Mouse (Mus musculus) MEL (cell line): ENCODE data around the gene March5. TPM values are rescaled to one million over a fixed set of nuclear protein-coding genes. Genes with fewer than 3 reads are reported as not detected.
A peak's percentile ranks its signal among the peaks of the same experiment; 100 is the strongest.
"Not testable (repeated sequence)": the region's sequence is repeated elsewhere in the genome, so short reads cannot be mapped to it uniquely, and the experiment has no call there.

Source experiments
- DNase-seq: peaks from one replicate; pipeline ENCODE4 v3.0.0; 2011; ENCODE audit warnings: low read depth, low spot score
- H3K27ac ChIP-seq: 2 replicates; pipeline ENCODE4 v1.5.1; 2012; ENCODE audit warnings: low read depth, mild to moderate bottlenecking, control low read depth, low read length, moderate library complexity; ENCODE audit not compliant: control insufficient read depth
- H3K27me3 ChIP-seq, 2 experiments: fragments of 150-350 bp in 1 of 2; sonication (generic) in 1 of 2; 2 replicates each; pipeline ENCODE4 v1.6.1; 2012; ENCODE audit warnings: low read length in 2 of 2, mild to moderate bottlenecking in 2 of 2, improper control_type of control experiment in 1 of 2, moderate library complexity in 1 of 2; ENCODE audit not compliant: insufficient read depth in 2 of 2, control insufficient read depth in 1 of 2
- H3K36me3 ChIP-seq, 2 experiments: 2 replicates each; pipeline ENCODE4 v1.6.1; 2012 to 2014; ENCODE audit warnings: low read length in 2 of 2, improper control_type of control experiment in 1 of 2, inconsistent platforms in 1 of 2, mild to moderate bottlenecking in 1 of 2; ENCODE audit not compliant: insufficient read depth in 2 of 2, control insufficient read depth in 1 of 2
- H3K4me1 ChIP-seq, 2 experiments: fragments of 150-350 bp in 1 of 2; sonication (generic) in 1 of 2; 2 replicates each; pipeline ENCODE4 v1.6.1; 2012; ENCODE audit warnings: low read length in 2 of 2, improper control_type of control experiment in 1 of 2, mild to moderate bottlenecking in 1 of 2; ENCODE audit not compliant: insufficient read depth in 2 of 2, control insufficient read depth in 1 of 2
- H3K4me3 ChIP-seq, 2 experiments: fragments of 150-350 bp in 1 of 2; sonication (generic) in 1 of 2; 2 replicates each; pipeline ENCODE4 v1.5.1; 2012; ENCODE audit warnings: low read depth in 2 of 2, low read length in 2 of 2, mild to moderate bottlenecking in 2 of 2, moderate library complexity in 2 of 2, control low read depth in 1 of 2, improper control_type of control experiment in 1 of 2; ENCODE audit not compliant: control insufficient read depth in 1 of 2, insufficient read depth in 1 of 2
- H3K79me2 ChIP-seq: 2 replicates; pipeline ENCODE4 v1.6.1; 2012; ENCODE audit warnings: mild to moderate bottlenecking, low read length, moderate library complexity; ENCODE audit not compliant: control insufficient read depth, poor library complexity, insufficient read depth
- H3K9ac ChIP-seq: 2 replicates; pipeline ENCODE4 v1.6.1; 2012; ENCODE audit warnings: low read depth, mild to moderate bottlenecking, control low read depth, low read length, moderate library complexity; ENCODE audit not compliant: control insufficient read depth, poor library complexity, severe bottlenecking
- H3K9me3 ChIP-seq: fragments of 150-350 bp; sonication (generic); replicated peaks from 2 replicates; pipeline ENCODE4 v1.6.1; 2012; ENCODE audit warnings: mild to moderate bottlenecking, low read length, improper control_type of control experiment, moderate library complexity; ENCODE audit not compliant: insufficient read depth
- CTCF ChIP-seq, 3 experiments: IDR thresholded peaks in 2 of 3; conservative IDR thresholded peaks in 1 of 3; 2 replicates each; pipeline ENCODE4 v1.5.1; 2011 to 2012; ENCODE audit warnings: low read length in 3 of 3, low read depth in 2 of 3, mild to moderate bottlenecking in 2 of 3, improper control_type of control experiment in 1 of 3, inconsistent platforms in 1 of 3, mixed read lengths in 1 of 3, moderate library complexity in 1 of 3; ENCODE audit not compliant: control insufficient read depth in 1 of 3, insufficient read depth in 1 of 3, poor library complexity in 1 of 3, severe bottlenecking in 1 of 3
- E2F4 ChIP-seq: IDR thresholded peaks from 2 replicates; pipeline ENCODE4 v1.6.1; 2011; ENCODE audit warnings: low read depth, low read length, improper control_type of control experiment, borderline replicate concordance
- EP300 ChIP-seq, 2 experiments: IDR thresholded peaks; 2 replicates each; pipeline ENCODE4 v1.6.1; 2011; ENCODE audit warnings: improper control_type of control experiment in 2 of 2, low read length in 2 of 2, low read depth in 1 of 2, mild to moderate bottlenecking in 1 of 2
- ETS1 ChIP-seq: IDR thresholded peaks from 2 replicates; pipeline ENCODE4 v1.6.1; 2012; ENCODE audit warnings: low read depth, mild to moderate bottlenecking, inconsistent platforms, low read length, improper control_type of control experiment, moderate library complexity
- GATA1 ChIP-seq: IDR thresholded peaks from 2 replicates; pipeline ENCODE4 v1.6.1; 2011; ENCODE audit warnings: low read depth, low read length, improper control_type of control experiment
- JUND ChIP-seq: IDR thresholded peaks from 2 replicates; pipeline ENCODE4 v1.6.1; 2011; ENCODE audit warnings: low read depth, mild to moderate bottlenecking, improper control_type of control experiment, low read length
- MAFK ChIP-seq: IDR thresholded peaks from 2 replicates; pipeline ENCODE4 v1.6.1; 2011; ENCODE audit warnings: low read depth, mild to moderate bottlenecking, low read length, improper control_type of control experiment, borderline replicate concordance
- MAX ChIP-seq: IDR thresholded peaks from 2 replicates; pipeline ENCODE4 v1.6.1; 2011; ENCODE audit warnings: low read length, improper control_type of control experiment
- MXI1 ChIP-seq: IDR thresholded peaks from 2 replicates; pipeline ENCODE4 v1.6.1; 2011; ENCODE audit warnings: mild to moderate bottlenecking, low read depth, low read length, improper control_type of control experiment
- MYB ChIP-seq: IDR thresholded peaks from 2 replicates; pipeline ENCODE4 v1.6.1; 2011; ENCODE audit warnings: mild to moderate bottlenecking, low read depth, low read length, improper control_type of control experiment
- POLR2AphosphoS2 ChIP-seq: IDR thresholded peaks from 2 replicates; pipeline ENCODE4 v1.6.1; 2011; ENCODE audit warnings: low read length, improper control_type of control experiment
- POLR2AphosphoS5 ChIP-seq: IDR thresholded peaks from 2 replicates; pipeline ENCODE4 v1.6.1; 2012; ENCODE audit warnings: low read depth, borderline replicate concordance, mild to moderate bottlenecking, inconsistent platforms, low read length, moderate library complexity, mixed read lengths
- RCOR1 ChIP-seq: IDR thresholded peaks from 2 replicates; pipeline ENCODE4 v1.6.1; 2012; ENCODE audit warnings: low read depth, mild to moderate bottlenecking, inconsistent platforms, low read length, improper control_type of control experiment
- SIN3A ChIP-seq: IDR thresholded peaks from 2 replicates; pipeline ENCODE4 v1.6.1; 2012; ENCODE audit warnings: low read length, improper control_type of control experiment, inconsistent platforms
- TBP ChIP-seq: IDR thresholded peaks from 2 replicates; pipeline ENCODE4 v1.8.0; 2011; ENCODE audit warnings: low read depth, low read length, improper control_type of control experiment
- TCF12 ChIP-seq: IDR thresholded peaks from 2 replicates; pipeline ENCODE4 v1.6.1; 2014; ENCODE audit warnings: low read depth, mild to moderate bottlenecking, inconsistent platforms, low read length, improper control_type of control experiment, moderate library complexity
- ZKSCAN1 ChIP-seq: IDR thresholded peaks from 2 replicates; pipeline ENCODE4 v1.6.1; 2012; ENCODE audit warnings: low read depth, mild to moderate bottlenecking, inconsistent platforms, low read length, improper control_type of control experiment, moderate library complexity
- ZNF384 ChIP-seq: IDR thresholded peaks from 2 replicates; pipeline ENCODE4 v1.6.1; 2012; ENCODE audit warnings: low read depth, mild to moderate bottlenecking, inconsistent platforms, low read length, improper control_type of control experiment
- polyA plus RNA-seq, 2 experiments: library from polyadenylated mRNA; stranded (reverse) in 1 of 2; unstranded in 1 of 2; fragments of >175 nt in 1 of 2; fragments of >200 nt in 1 of 2; gene quantifications; 2 replicates each; pipeline versions ENCODE4 v1.2.1 to v1.2.4; 2012; ENCODE audit warnings: low replicate concordance in 2 of 2, low read depth in 1 of 2; ENCODE audit not compliant: insufficient read length in 2 of 2, insufficient read depth in 1 of 2, missing spikeins in 1 of 2
- total RNA-seq: library from RNA; depleted of rRNA; stranded (reverse); fragments of 300-350 nt; gene quantifications from 2 replicates; pipeline ENCODE4 v1.2.3, GENCODE M21; 2012

Gene March5
- total and polyA plus RNA-seq, 3 experiments, result 68.5 to 83.5 TPM; not detected in 1

- no peak for TF ChIP-seq MAFK
- no peak for TF ChIP-seq TBP
- peak; percentile 23; the same call in 1 of the 2 replicates for TF ChIP-seq RCOR1
- peak; percentile 80 for TF ChIP-seq ETS1
- no peak for TF ChIP-seq CTCF (IDR thresholded peaks at IDR 0.05 in 2 of 3, conservative IDR thresholded peaks at IDR 0.05 in 1 of 3; ENCODE audit: control insufficient read depth in 1 of 3, insufficient read depth in 1 of 3, low read depth in 2 of 3, low read length in 3 of 3, poor library complexity in 1 of 3, severe bottlenecking in 1 of 3)
- no peak for TF ChIP-seq POLR2AphosphoS2
- TF ChIP-seq SIN3A, result no peak; the same call in none of the 2 replicates
- TF ChIP-seq MAX, result no peak
- no peak for TF ChIP-seq E2F4
- no peak for TF ChIP-seq ZNF384
- no peak for TF ChIP-seq POLR2AphosphoS5
- TF ChIP-seq MXI1, result no peak
- TF ChIP-seq, all 39 proteins: peak for 6
Observed at GRCm38 (mm10) chr19:37203371-37203770, 4.0 kb upstream of the March5 start (continued).

GRCm38 (mm10) chr19:37205155-37205554 lies 2.2 kb upstream of the March5 start:
- Histone ChIP-seq H3K27ac (peak overlapping the region; percentile 85), H3K36me3 (peaks cover 0 to 46% of the 10 kb centered on the region in 2 experiments; a peak in 2 of 4 replicates), H3K79me2 (peaks cover 24% of the 10 kb centered on the region), H3K4me1 (peaks cover 29 to 35% of the 10 kb centered on the region in 2 experiments)
- not testable (repeated sequence) for H3K27me3 ChIP-seq, H3K9me3 ChIP-seq, H3K4me3 ChIP-seq, DNase-seq
- 0 out of 2 replicates have a peak, but pooled peaks have one; percentile 42 for TF ChIP-seq ETS1
- TF ChIP-seq MYB, result 0 out of 2 replicates have a peak, but pooled peaks have one; percentile 30
- peak; percentile 36 for TF ChIP-seq SIN3A
- peak; percentile 19 to 72; a peak in 2 of 4 replicates for TF ChIP-seq EP300 (IDR thresholded peaks at IDR 0.05; ENCODE audit: low read depth in 1 of 2, low read length in 2 of 2)
- peak; percentile 57 for TF ChIP-seq GATA1
- TF ChIP-seq TCF12, result 0 out of 2 replicates have a peak, but pooled peaks have one; percentile 45
- TF ChIP-seq, all 39 proteins: peak for 6; not testable (repeated sequence) for 33
- peak overlapping the region; percentile 43 for H3K9ac ChIP-seq

GRCm38 (mm10) chr19:37206641-37207302 lies 571 bp upstream of the March5 start:
- no peaks in the 10 kb centered on the region for H3K9me3 ChIP-seq
- no peak overlapping the region for H3K27ac ChIP-seq
- peaks cover 9 to 55% of the 10 kb centered on the region in 2 experiments for H3K36me3 ChIP-seq
- peaks cover 27% of the 10 kb centered on the region for H3K79me2 ChIP-seq
- no peaks in the 10 kb centered on the region for H3K27me3 ChIP-seq
- peak; percentile 37; the same call in 1 of the 2 replicates for TF ChIP-seq RCOR1
- peak; percentile 63 for TF ChIP-seq SIN3A
- TF ChIP-seq ZKSCAN1, result no peak
- TF ChIP-seq JUND, result no peak
- TF ChIP-seq MXI1, result peak; percentile 55
- TF ChIP-seq MAX, result peak; percentile 38; the same call in 1 of the 2 replicates
- no peak for TF ChIP-seq POLR2AphosphoS5
- peak overlapping the region; percentile 89 to 91 for H3K4me3 ChIP-seq
- peak overlapping the region; percentile 96 for H3K9ac ChIP-seq
- peak; percentile 69 for DNase-seq
- H3K4me1 ChIP-seq, result peaks cover 38 to 42% of the 10 kb centered on the region in 2 experiments
